Mouse (Mus musculus) adrenal gland, adult 8-10 months (tissue): ENCODE measurements around the gene Klhdc10. TPM values are rescaled to one million over a fixed set of nuclear protein-coding genes. Genes with fewer than 3 reads are reported as not detected.

Experiments
- DNase-seq: peaks from one replicate; pipeline ENCODE4 v3.0.0; 2022
- total RNA-seq, 4 experiments: library from RNA; stranded (reverse); gene quantifications; 2 replicates each; pipeline ENCODE4 v1.2.4; 2022

The Klhdc10 gene
- total RNA-seq, 4 experiments from 2014 or later = 76.8 to 85.9 (median 84.7) TPM

DNA sequence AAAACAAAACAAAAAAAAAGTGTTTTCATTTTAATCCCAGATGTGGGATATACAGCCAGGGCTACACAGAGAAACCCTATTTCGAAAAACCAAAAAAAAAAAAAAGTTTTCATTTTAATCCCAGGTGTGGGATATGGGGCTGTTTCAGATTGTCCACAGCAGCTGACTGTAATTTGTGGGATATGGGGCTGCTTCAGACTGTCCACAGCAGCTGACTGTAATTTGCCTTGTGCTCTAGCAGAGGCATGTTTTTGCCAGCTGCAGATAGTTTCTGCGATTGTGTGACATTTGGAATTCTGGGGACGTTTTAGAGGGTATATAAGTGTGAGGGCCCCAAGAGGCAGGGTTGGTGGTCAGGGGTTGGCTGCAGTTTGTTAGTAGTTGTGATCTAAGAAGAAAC is 70.0 kb downstream of the Klhdc10 start:
- no peak for DNase-seq

DNA sequence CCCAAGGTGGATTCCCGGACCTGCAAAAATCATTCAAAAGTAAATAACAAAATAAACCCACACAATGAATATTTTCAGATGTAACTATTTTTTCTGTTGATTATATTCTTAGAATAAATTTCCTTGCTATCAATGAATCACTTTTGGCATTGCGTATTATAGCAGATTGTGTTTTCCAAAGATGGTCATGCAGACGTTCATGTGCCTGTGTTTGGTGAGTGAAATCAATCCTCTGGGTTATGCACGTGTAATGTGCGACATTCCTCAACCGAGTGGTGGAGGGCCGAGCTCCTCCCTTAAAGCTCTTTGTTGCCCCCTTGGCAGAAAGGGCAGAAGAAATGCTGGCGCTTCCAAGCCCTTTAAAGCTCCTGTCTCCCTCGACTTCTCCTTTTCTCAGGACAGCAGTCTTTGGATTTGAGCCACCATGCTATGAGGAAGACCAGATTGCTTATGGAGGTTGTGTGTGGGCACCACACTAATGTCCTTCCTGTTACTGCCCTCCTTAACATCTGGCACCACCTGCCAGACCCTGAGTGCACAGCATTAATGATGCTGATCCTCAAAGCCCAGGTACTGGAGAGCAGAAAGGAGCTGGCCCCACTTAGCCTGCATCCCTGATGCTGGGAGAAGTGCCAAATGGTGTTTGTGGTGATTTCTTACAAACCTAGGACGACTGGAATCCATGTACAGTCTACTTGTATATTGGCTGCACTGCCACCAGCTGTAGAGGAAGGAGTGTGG is 74.5 kb downstream of the Klhdc10 start:
- DNase-seq = no peak

DNA sequence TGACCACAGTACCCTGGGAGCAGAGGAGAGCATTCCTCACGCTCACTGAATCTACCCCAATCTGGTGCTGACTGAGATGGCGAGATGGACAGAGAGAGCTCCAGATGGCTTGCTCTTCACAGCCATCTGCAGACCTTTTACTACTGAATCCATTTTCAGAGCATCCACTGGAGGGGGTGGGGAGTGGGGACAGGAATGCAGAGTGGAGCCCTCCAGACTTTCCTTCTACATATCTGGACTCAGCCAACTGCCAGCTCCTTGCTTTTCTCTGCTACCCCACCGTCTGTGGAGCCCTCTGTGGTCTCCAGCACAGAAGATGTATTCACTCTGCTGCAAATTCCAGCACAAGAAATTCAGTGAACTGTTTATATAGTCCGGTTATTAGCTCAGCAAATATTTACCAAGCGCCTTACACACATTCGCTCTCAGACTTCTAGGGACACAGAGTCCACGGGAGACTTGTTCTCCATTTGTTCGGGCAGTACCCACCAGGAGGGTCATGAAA is 75.6 kb downstream of the Klhdc10 start:
- no peak for DNase-seq

DNA sequence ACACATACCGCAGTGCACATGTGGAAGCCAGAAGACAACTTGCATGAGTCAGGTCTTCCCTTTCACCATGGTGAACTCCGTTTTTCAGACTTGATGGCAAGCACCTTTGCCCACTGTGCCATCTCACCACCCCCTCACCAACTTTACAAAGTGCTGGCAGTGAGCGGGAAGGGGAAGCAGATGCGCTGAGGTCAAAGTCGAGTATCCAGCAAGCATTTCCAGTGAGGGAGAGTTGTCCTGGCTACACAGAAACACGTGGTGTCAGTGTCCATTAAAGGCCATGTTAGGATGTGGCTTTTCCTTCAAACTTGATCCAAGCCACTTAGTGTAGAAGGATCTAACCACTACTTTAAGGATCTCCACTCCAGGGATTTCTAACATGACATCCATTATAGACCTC is 76.1 kb downstream of the Klhdc10 start:
- no peak for DNase-seq

DNA sequence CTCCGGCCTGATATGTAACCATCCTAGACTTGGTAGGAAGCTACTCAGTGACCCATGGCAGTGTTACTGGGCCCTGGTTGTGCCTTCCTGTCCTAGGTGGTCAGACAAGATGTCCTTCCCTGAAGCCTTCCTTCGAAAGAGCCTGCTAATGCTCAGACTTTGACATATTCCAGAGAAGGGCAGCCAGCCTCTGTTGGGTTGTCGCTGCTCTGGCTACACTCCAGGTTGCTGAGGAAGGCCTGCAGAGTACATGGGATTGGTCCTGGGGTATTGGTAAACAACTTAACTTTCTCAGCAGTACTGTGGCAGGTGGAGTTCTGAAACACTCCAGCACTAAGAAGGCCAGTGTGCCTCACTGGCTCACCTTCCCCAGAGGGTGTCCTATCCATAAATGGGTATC is 77.8 kb downstream of the Klhdc10 start:
- no peak for DNase-seq

DNA sequence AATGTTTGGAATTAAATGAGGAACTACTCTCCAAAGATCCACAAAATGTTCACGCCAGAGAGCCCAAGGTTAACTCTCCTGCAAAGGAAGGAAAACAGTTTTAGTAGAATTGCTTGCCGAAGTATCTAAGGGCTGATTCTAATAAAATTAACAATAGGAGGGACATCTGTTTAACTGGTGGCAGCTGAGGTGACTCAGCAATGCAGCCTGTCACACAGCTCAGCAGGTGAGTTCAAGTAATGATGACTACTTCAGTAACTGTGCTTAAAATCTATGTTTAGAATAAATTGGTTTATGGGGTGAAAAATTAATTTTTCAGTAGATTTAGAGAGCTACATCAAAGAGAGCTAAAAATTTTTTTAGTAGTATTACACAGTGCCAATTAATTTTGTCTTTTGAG is 81.2 kb downstream of the Klhdc10 start:
- DNase-seq = no peak

DNA sequence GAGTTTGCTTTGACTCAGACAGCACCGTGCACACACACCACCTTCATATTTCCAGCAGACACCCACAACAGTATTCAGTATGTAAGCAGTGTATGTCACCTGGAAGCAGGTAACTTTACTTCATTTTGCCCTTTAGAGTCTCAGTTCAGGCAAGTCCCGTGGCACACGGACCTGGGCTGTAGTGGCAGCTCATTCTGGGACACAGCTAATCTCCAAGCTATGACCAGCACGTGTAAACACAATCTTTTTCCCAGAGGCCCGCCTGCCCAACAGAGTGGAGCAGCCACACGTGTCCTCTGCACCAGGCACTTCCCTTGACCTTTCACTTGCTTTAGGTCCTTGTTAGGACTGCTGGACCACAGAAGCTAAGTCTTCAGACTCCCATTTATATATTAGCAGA is 84.8 kb downstream of the Klhdc10 start:
- DNase-seq = no peak

DNA sequence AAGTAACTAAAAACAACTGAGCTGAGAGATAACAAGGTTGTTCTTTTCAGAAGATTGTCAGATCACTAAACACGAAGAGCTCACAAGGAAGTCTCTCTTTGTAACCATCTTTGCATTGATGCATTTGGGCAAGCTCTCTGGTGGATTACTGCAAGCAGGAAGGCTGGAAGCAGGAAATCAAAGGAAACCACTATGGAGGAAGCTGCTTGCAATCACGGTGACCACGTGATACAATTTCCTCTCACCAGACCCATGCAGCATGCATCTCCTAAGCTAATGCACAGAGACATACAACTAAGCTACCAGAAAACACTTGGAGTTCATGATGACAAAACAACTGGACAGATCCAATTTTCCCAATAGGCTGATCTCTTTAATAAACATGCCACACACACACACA is 97.4 kb downstream of the Klhdc10 start:
- DNase-seq = no peak

Other genes starting within 250 kb of the Klhdc10 start
- 100 to 1,000 TPM in 3 of 4 experiments, 10 to 100 TPM in 1; 97.5 to 131 (median 112) TPM for gene Ube2h, start 97.3 kb upstream of the Klhdc10 start, total RNA-seq
- gene Zc3hc1, start 10.8 kb upstream of the Klhdc10 start, total RNA-seq = 10 to 100 TPM; 22.0 to 23.9 (median 22.7) TPM
- gene Tmem209, start 107.9 kb downstream of the Klhdc10 start, total RNA-seq = 10 to 100 TPM; 24.4 to 32.6 (median 28.6) TPM
- gene Ssmem1, start 108.0 kb downstream of the Klhdc10 start, total RNA-seq = under 1 TPM in 3 of 4 experiments, not detected in 1; 0.24 to 0.92 (median 0.35) TPM
- 1 to 10 TPM in 3 of 4 experiments, under 1 TPM in 1; 0.64 to 3.3 (median 1.0) TPM for gene Cpa2, start 139.7 kb downstream of the Klhdc10 start, total RNA-seq
- gene Cpa4, start 166.5 kb downstream of the Klhdc10 start, total RNA-seq = 1 to 10 TPM; 1.3 to 3.0 (median 2.0) TPM
- gene Cpa5, start 209.1 kb downstream of the Klhdc10 start, total RNA-seq = not detected
- gene Cpa1, start 237.3 kb downstream of the Klhdc10 start, total RNA-seq = not detected